Mouse (Mus musculus) MN1 (cell line): Measurements from ENCODE around the gene Gm14632.
"Not testable (repeated sequence)": the region's sequence is repeated elsewhere in the genome, so short reads cannot be mapped to it uniquely, and the experiment has no call there.

Experiments used
- DNase-seq: peaks from one replicate; pipeline ENCODE4 v3.0.0-alpha.2; 2016; ENCODE audit warnings: low spot score

Gene Gm14632

DNA sequence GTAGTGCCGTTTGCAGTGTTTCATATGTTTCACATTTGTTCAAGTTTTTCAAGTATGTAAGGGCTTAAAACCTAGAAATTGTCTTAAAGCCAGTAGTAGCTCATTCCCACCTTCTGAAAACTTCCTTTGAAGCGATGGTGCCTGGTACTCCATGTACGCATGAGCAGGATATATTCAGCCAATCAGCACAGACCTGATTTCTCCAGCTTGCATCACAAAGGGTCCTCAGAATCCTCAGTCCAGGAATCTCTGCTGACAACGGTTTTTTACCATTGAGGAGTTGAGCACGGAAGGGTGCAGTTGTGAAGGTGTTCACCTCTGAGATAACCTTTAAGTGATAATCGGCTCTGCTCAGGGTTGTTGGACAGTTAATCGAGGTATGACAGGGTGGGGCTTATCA lies at the start of gene Gm14632:
Gene Gm14632 (plus strand): TSS at position 301 of the 400 bp plus-strand sequence.
- not testable (repeated sequence) for DNase-seq
